Mouse (Mus musculus): ENCODE results near the gene Cep57l1.
"Not testable (repeated sequence)": the region's sequence is repeated elsewhere in the genome, so short reads cannot be mapped to it uniquely, and the experiment has no call there.

The Cep57l1 gene

DNA sequence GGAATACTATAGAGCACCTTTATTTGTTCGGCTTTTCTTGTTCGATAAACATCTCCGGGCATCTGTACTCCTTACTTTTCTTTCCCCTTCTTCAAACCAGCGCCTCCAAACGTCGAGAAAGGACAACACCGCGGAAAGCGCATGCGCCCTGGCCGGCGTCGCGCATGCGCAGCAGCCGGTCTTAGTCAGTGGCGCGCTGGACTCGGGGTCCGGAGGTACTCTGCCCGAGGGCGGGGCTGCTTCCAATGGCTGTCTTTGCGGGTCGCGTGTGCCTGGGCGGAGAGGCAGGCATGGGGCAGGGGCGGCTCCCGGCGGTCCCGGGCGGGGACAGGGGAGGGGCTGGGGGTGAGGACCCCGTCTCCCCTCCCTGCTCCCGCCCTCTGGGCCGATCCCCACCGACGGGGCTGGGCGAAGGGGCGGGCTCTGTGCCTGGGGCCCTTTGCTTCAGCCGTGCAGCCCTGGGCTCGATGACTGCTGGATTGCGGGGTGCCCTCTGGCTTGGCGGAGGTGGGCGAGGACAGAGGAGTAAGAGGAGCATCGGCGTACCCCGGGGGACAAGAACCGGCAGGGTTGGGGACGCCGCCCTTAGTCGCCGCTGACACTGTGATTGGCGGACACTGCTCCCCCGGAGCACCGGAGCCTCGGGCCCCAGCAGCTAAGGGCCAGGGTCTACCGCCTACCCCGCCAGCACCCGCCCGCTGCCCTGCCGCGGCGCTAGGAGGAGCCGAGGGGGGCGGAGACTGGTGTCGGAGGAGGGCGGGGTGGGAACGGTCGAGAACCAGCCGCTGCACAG lies at the start of gene Cep57l1, which contains the start of gene Sesn1:
Gene Cep57l1, minus strand, starts transcription at position 101 of the 793 bp plus-strand sequence.
Gene Sesn1, plus strand, starts transcription at position 165 of the 793 bp plus-strand sequence.
- peak; percentile 99 for DNase-seq (ENCODE audit: inconsistent ontology term)

DNA sequence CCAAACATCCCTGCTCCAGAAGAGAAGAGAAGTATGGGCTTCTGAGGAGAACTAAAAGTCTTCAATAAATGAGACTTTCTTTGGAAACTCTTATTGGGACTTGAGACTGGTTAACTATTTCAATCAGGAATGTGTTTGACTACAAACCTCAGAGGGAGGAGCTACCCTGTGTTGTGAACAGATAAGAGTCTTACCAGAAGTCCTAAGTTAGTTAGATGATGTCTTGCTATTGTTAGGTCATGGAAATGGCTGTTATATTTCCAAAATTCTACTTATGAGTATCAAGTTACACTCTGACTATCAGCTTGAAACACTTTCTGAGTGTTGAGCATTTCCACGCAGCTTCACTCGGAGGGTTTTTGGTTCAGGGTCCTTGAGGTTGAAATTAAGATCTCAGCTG lies 39.0 kb upstream of the Cep57l1 start:
- DNase-seq (ENCODE audit: inconsistent ontology term): no peak

GRCm38 (mm10) chr10:41847737-41848136 lies 38.1 kb upstream of the Cep57l1 start:
- no peak for DNase-seq (ENCODE audit: inconsistent ontology term)

GRCm38 (mm10) chr10:41838911-41839310 lies 29.2 kb upstream of the Cep57l1 start:
- no peak for DNase-seq (ENCODE audit: inconsistent ontology term)

GRCm38 (mm10) chr10:41834131-41834530 lies 24.5 kb upstream of the Cep57l1 start:
- DNase-seq (ENCODE audit: inconsistent ontology term): no peak

DNA sequence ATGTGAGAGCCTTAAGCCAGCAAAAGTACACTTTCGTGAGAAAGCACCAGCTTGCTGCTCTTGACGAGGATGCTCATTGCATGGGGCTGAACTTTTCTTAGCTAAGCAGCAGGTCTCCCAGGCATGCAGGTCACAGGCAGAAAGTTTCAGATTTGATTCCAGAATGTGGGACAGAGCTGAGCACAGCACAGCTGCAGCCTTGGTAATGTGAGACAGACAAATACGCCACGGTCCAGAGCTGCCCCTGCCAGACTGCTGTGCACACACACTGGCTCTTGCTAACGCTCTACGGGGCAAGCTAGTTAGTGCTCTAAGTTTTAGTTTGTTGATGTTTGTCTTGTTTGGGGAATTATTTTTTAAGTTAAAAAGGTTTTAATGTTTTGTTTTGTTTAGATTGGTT lies 22.5 kb upstream of the Cep57l1 start:
- no peak for DNase-seq (ENCODE audit: inconsistent ontology term)

DNA sequence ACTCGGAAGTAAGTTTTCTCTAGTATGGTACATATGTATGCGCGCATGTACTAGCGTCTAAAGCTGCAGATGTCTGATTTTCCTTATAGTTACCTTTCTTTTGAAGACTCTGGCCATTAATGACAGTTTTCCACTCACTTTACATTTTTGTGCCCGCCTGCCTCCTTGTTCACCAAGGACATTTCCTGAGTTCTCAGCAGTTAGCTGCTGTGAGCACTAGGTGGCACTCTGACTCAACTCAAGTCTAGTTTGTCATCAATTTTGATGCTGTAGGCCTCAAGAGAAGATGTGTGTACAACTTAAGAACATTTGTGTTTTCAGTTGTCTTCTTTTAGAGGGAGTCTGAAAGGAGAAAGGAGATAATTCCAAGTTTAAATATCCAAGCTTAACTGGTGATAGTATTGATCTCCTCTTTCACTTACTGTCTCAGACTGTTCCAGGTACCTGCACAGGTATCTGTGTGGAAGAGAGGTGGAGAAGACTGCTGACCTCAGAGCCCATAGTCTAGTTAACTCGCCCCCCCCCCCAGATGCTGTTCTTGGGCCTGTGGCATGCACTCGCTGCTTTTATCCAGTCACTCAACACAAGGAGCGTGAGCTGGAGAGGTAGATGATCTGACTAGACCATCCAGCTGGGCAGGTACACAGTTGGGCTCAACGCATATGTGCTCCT lies 21.3 kb upstream of the Cep57l1 start:
- no peak for DNase-seq (ENCODE audit: inconsistent ontology term)

DNA sequence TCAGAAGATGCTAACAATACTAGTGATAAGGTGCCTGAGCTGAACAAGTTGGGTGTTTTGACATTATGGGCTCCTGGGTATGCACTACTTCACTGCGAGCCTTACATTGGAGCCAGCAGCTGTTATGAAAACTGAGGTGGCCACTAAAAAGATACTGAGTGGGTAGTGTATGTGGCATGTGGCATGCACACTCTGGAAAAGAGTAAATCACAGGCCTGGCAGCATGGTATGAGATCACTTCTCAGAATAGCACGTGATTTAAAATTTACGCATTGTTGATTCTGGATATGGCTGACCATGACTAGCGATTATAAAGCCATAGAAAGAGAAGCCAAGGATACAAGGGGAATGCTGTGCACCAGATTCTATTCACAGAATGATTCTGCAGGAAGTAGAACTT lies 20.8 kb upstream of the Cep57l1 start:
- no peak for DNase-seq (ENCODE audit: inconsistent ontology term)

DNA sequence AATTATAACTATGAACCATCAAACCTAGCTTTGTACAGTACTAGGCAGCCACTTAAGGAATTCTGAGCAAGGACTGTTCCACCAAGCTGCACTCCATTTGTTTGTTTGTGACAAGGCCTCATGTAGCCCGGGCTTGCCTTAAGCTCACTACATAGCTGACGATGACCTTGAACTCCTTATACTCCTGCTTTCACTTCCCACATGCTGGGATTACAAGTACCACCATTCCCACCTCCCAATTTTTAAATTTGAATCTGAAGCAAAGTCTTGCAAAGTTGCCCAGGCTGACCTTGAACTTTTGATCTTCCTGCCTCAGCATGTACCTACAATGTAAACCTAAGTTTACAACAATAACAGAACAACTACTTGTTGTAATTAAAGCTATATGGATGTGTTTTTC lies 20.3 kb upstream of the Cep57l1 start:
- DNase-seq (ENCODE audit: inconsistent ontology term): no peak

- DNase-seq (ENCODE audit: inconsistent ontology term): no peak
Measured at GRCm38 (mm10) chr10:41829191-41829590, 19.5 kb upstream of the Cep57l1 start.

DNA sequence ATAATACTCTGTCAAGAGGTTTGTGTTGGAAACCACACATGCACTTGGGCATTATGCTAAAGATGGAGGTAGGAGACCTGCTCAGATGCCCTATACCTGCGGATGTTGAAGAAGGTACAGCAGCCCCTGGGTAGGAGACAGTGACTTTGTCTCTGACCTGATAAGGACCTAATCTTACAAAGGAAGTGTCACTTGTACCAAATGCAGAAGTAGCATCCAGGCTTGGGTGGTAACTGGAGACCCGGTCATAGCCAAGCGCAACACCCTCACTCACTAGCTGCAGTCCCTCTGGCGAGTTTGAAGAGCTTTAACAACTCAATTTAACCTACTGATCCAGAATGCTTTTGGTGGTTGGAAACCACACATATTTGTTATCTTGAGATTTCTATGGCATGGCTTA lies 18.1 kb upstream of the Cep57l1 start:
- no peak for DNase-seq (ENCODE audit: inconsistent ontology term)

GRCm38 (mm10) chr10:41826526-41827116 lies 16.9 kb upstream of the Cep57l1 start:
- no peak for DNase-seq (ENCODE audit: inconsistent ontology term)

DNA sequence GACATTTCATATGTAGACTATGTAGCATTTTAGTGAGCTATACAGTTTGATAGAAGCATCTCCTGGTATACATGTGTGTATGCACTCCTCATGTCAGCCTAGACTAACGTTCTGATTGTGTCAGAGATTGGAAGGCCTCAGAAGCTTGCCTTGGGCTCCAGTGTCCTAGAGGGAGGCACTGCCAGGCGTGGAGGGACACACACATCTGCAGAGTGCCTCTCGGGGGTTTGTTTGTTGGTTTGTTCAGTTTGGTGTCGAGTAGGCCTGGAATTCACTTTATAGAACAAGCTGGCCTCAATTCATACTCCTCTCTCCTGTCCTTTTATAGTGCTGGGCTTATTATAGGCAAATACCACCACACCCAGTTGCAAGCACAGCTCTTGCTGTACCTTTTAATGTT lies 16.3 kb upstream of the Cep57l1 start:
- no peak for DNase-seq (ENCODE audit: inconsistent ontology term)

GRCm38 (mm10) chr10:41825041-41825440 lies 15.4 kb upstream of the Cep57l1 start:
- DNase-seq (ENCODE audit: inconsistent ontology term): no peak

DNA sequence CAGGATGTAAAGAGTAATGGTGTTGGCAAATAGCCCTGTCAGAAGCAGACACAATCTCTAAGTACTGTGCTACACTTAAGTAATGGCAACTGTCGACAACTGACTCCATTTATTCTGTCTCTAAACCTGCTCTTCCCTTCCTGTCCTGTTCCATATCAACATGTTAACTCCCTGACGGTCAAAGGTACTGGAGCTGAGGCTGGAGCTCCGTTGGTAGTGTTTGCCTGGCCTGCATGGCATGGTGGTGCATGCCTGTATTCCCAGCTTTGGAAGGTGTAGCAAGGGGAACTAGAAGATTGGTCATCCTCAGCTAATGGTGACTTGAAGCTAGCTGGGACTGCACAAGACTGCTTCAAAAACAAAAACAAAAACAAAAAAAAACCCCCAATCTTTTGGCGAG lies 14.2 kb upstream of the Cep57l1 start:
- DNase-seq (ENCODE audit: inconsistent ontology term): no peak

- not testable (repeated sequence) for DNase-seq (ENCODE audit: inconsistent ontology term)
Measured at GRCm38 (mm10) chr10:41823282-41823675, 13.6 kb upstream of the Cep57l1 start.

DNA sequence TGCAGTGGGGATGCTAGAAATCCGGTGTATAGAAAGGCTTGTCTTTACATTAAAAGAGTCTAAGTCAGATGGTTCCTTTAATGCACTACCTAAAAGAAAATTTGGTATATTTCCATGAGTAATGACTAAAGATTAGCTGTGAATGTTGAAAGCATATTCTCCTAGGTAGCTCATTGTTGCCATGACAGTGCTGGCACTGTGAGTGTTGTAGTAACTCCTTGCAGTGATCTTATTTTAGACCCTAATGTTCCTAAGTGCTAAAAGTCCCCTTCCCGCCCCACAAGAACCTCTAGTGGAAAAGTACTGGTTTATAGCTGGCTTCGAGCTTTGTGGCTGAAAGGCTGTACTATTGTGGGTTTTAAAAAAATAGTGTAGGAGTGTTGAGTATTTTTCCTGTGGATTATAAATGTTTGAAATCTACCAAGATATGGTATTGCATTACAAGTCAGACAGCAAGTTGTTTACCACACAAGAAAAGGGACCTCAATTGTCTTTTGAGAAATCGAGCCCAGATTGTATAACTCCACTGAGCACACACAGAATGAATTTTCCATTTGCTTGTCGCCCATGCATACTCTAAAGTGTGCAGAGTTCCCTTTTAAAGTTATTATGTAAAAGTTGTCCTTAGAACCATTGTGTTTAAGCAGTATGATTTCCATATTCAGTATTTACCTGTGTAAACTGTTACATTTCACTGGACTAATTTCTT lies 13.1 kb upstream of the Cep57l1 start:
- no peak for DNase-seq (ENCODE audit: inconsistent ontology term)

DNA sequence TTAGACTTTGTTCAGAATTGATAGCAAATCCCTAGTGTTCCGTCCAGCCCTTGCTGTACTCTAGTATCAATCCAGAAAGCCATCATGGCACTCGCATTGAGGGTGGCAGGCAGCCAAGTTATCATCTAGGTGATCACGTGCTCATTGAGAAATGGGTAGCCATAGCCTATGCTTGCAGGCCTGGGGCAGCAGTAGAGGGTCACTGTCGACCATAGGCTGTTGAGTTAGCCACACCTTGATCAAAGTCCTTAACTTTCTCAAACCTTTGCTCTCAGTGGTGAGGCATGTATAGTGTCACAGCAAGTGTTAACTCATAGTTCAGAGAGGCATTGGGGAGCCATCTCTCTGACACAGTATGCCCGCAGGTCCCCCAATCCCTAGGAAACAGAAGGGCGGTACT lies 11.5 kb upstream of the Cep57l1 start:
- DNase-seq (ENCODE audit: inconsistent ontology term): no peak

DNA sequence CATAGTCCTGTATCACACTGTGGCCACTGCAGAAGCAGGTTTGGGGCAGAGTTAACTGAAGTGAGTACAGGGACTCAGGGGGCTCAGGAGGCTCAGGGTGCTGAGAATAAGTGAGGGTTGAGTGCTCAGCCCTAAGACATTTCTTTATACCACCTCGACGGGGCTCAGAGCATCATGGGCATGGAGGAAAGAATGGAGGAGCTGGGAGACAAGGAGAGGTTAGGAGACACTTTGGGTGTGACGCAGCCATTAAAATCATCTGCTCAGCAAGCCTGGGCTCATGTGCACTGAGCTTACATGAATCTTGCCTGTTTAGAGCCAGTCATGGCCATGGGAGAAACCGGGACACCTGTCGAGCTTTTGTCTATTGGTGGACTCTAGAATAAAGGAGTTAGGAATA lies 10.7 kb upstream of the Cep57l1 start:
- no peak for DNase-seq (ENCODE audit: inconsistent ontology term)

DNA sequence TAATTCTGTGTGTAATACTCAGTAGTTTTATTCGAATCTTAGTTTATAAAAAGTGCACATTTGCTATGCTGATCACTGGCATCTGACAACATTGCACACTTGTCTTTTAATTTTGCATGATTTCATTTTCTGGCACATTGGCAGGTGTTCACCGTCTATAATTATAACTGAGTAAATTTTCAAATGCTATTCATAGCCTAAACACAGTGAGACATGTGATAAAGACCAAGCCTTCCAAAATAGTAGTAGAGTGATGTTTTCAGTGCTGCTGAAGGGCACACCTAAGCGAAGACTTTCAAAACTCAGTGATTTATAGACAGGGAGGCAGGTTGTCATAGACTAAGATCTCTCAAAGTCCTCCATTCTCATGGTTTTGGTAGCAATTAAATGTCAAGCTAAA lies 9.6 kb upstream of the Cep57l1 start:
- no peak for DNase-seq (ENCODE audit: inconsistent ontology term)

DNA sequence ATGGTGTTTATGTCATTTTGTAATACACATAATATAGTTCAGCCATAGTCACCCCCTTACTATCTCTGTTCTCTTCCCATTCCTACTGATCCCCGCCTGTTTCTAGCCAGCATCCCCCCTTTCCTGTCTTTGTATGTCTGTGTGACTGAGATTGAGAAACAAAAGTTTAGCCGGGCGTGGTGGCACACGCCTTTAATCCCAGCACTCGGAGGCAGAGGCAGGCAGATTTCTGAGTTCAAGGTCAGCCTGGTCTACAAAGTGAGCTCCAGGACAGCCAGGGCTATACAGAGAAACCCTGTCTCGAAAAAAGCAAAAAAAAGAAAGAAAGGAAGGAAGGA lies 9.0 kb upstream of the Cep57l1 start:
- DNase-seq (ENCODE audit: inconsistent ontology term): not testable (repeated sequence)

- no peak for DNase-seq (ENCODE audit: inconsistent ontology term)
Measured at GRCm38 (mm10) chr10:41818036-41818732, 8.5 kb upstream of the Cep57l1 start.
